Mouse (Mus musculus) heart, adult 2 months (tissue): ENCODE results near the gene Pkp1. TPM values are rescaled to one million over a fixed set of nuclear protein-coding genes. Genes with fewer than 3 reads are reported as not detected.

Experiments
- DNase-seq, 2 experiments: peaks; one replicate each; pipeline ENCODE4 v3.0.0; 2021
- H3K27ac ChIP-seq: fragments of 200-600 bp; 2 replicates; pipeline ENCODE4 v1.8.1; 2022
- H3K27me3 ChIP-seq: fragments of 200-500 bp; 2 replicates; pipeline ENCODE4 v1.6.1; 2012; ENCODE audit warnings: mild to moderate bottlenecking, low read length, inconsistent platforms, mixed read lengths; ENCODE audit not compliant: control insufficient read depth, insufficient read depth
- H3K36me3 ChIP-seq: fragments of 200-500 bp; 2 replicates; pipeline ENCODE4 v1.6.1; 2012; ENCODE audit warnings: low read length, inconsistent platforms; ENCODE audit not compliant: control insufficient read depth, insufficient read depth
- H3K4me1 ChIP-seq: fragments of 200-500 bp; 2 replicates; pipeline ENCODE4 v1.6.1; 2011; ENCODE audit warnings: low read length; ENCODE audit not compliant: control insufficient read depth, insufficient read depth
- H3K4me3 ChIP-seq: fragments of 200-600 bp; 2 replicates; pipeline ENCODE4 v1.8.1; 2022
- H3K79me2 ChIP-seq: fragments of 200-500 bp; replicated peaks from 2 replicates; pipeline ENCODE4 v1.6.1; 2012; ENCODE audit warnings: mild to moderate bottlenecking, inconsistent platforms, low read length, moderate library complexity, mixed read lengths; ENCODE audit not compliant: control insufficient read depth, insufficient read depth
- H3K9ac ChIP-seq: fragments of 200-500 bp; 2 replicates; pipeline ENCODE4 v1.6.1; 2012; ENCODE audit warnings: low read depth, mild to moderate bottlenecking, control low read depth, inconsistent platforms, low read length, mixed read lengths
- CTCF ChIP-seq: fragments of 200-600 bp; IDR thresholded peaks from 2 replicates; pipeline ENCODE4 v1.8.1; 2022; ENCODE audit warnings: antibody characterized with exemption, mild to moderate bottlenecking, moderate library complexity
- EP300 ChIP-seq: fragments of 200-500 bp; IDR thresholded peaks from 2 replicates; pipeline ENCODE4 v1.6.1; 2011; ENCODE audit warnings: low read depth, low read length, control low read depth; ENCODE audit not compliant: insufficient read depth
- POLR2A ChIP-seq: fragments of 200-500 bp; IDR thresholded peaks from 2 replicates; pipeline ENCODE4 v1.6.1; 2011; ENCODE audit warnings: mild to moderate bottlenecking, low read depth, low read length, control low read depth; ENCODE audit not compliant: insufficient read depth
- WGBS: fragments of 180-500 bp; shearing (Covaris S2); methylation state at CpG from one replicate; pipeline ENCODE4 v1.1.7; 2018; 5-methylcytosine and 5-hydroxymethylcytosine counted together
- intact Hi-C: fragments of 180-260 bp; cut with DNase I; formaldehyde crosslinking; loops from one replicate; pipeline ENCODE4 v1.15.1; 2025
- polyA plus RNA-seq: library from polyadenylated mRNA; depleted of rRNA; stranded (reverse); fragments of >200 nt; gene quantifications from 2 replicates; pipeline ENCODE4 v1.2.3, GENCODE M21; 2012
- total RNA-seq, 2 experiments: library from RNA; stranded (reverse); gene quantifications; 2 replicates each; pipeline ENCODE4 v1.2.3; 2021

The Pkp1 gene
- total and polyA plus RNA-seq, 3 experiments, result 0.16 TPM; not detected in 2

GRCm38 (mm10) chr1:135891424-135892216 lies 27.4 kb downstream of the Pkp1 start:
- Histone ChIP-seq H3K27me3 (no peaks in the 10 kb centered on the region), H3K79me2 (no peaks in the 10 kb centered on the region), H3K27ac (no peak overlapping the region), H3K36me3 (no peaks in the 10 kb centered on the region), H3K4me3 (no peak overlapping the region), H3K4me1 (no peaks in the 10 kb centered on the region), H3K9ac (no peak overlapping the region)
- 59% methylated on average over 11 of the region's 11 CpGs for WGBS
- no peak for DNase-seq
- TF ChIP-seq EP300 (no peak), CTCF (no peak), POLR2A (no peak)
- intact Hi-C loops, result no loop called here

GRCm38 (mm10) chr1:135889461-135890185 lies 29.4 kb downstream of the Pkp1 start:
- no peak for DNase-seq
- H3K9ac ChIP-seq, result no peak overlapping the region
- no peaks in the 10 kb centered on the region for H3K27me3 ChIP-seq
- TF ChIP-seq EP300 (no peak), CTCF (no peak), POLR2A (no peak)
- no peaks in the 10 kb centered on the region for H3K4me1 ChIP-seq
- H3K36me3 ChIP-seq, result no peaks in the 10 kb centered on the region
- no peak overlapping the region for H3K27ac ChIP-seq
- WGBS, result 77% methylated on average over 20 of the region's 20 CpGs
- H3K4me3 ChIP-seq, result no peak overlapping the region
- H3K79me2 ChIP-seq, result no peaks in the 10 kb centered on the region
- intact Hi-C loops, result no loop called here

GRCm38 (mm10) chr1:135882385-135883109 lies 36.5 kb downstream of the Pkp1 start:
- WGBS, result 67% methylated on average over 10 of the region's 10 CpGs
- Histone ChIP-seq H3K9ac (no peak overlapping the region), H3K27ac (no peak overlapping the region), H3K79me2 (no peaks in the 10 kb centered on the region), H3K36me3 (no peaks in the 10 kb centered on the region), H3K4me3 (no peak overlapping the region), H3K4me1 (no peaks in the 10 kb centered on the region), H3K27me3 (no peaks in the 10 kb centered on the region)
- TF ChIP-seq POLR2A (no peak), EP300 (no peak), CTCF (peak; percentile 87)
- intact Hi-C loops, result loop anchor here (2.0 to 5.0 kb wide), 2 partner anchors 18 to 60 kb away; no protein-coding TSS in a partner anchor
- peak; percentile 34 to 42 for DNase-seq

- intact Hi-C loops, result no loop called here
- Histone ChIP-seq H3K9ac (no peak overlapping the region), H3K4me3 (no peak overlapping the region), H3K27me3 (no peaks in the 10 kb centered on the region), H3K36me3 (no peaks in the 10 kb centered on the region), H3K27ac (no peak overlapping the region), H3K4me1 (no peaks in the 10 kb centered on the region), H3K79me2 (no peaks in the 10 kb centered on the region)
- TF ChIP-seq POLR2A, result no peak
- no peak for DNase-seq
- WGBS, result 56% methylated on average over 2 of the region's 2 CpGs
Observed at GRCm38 (mm10) chr1:135877248-135877647, 41.8 kb downstream of the Pkp1 start.

GRCm38 (mm10) chr1:135872991-135873390 lies 46.0 kb downstream of the Pkp1 start:
- Histone ChIP-seq H3K79me2 (no peaks in the 10 kb centered on the region), H3K36me3 (no peaks in the 10 kb centered on the region), H3K27ac (no peak overlapping the region), H3K4me1 (no peaks in the 10 kb centered on the region), H3K4me3 (no peak overlapping the region), H3K27me3 (peaks cover 2% of the 10 kb centered on the region; the same call in 1 of the 2 replicates), H3K9ac (no peak overlapping the region)
- no peak for DNase-seq
- TF ChIP-seq EP300 (no peak), POLR2A (no peak), CTCF (no peak)
- intact Hi-C loops, result no loop called here
- WGBS, result 83% methylated on average over 4 of the region's 4 CpGs
